Mouse (Mus musculus) kidney, embryonic 16.5 days (tissue): Measurements from ENCODE around the gene Clic1. TPM values are rescaled to one million over a fixed set of nuclear protein-coding genes. Genes with fewer than 3 reads are reported as not detected.

ENCODE experiments used
- ATAC-seq: fragments of 200-750 bp; cut with Nextera tagmentation; 2 replicates; pipeline ENCODE4 v1.8.0; 2017; ENCODE audit warnings: moderate TSS enrichment; ENCODE audit not compliant: low FRiP score, low TSS enrichment
- H3K27ac ChIP-seq: fragments of 300-500 bp; sonication (generic); 2 replicates; pipeline ENCODE4 v1.5.1; 2014; ENCODE audit warnings: low read length
- H3K27me3 ChIP-seq: fragments of 300-500 bp; sonication (generic); 2 replicates; pipeline ENCODE4 v1.6.1; 2014; ENCODE audit warnings: low read length, control low read depth, mixed read lengths; ENCODE audit not compliant: insufficient read depth
- H3K36me3 ChIP-seq: fragments of 300-500 bp; sonication (generic); 2 replicates; pipeline ENCODE4 v1.6.1; 2014; ENCODE audit warnings: low read length, control low read depth, mixed read lengths; ENCODE audit not compliant: insufficient read depth
- H3K4me1 ChIP-seq: fragments of 300-500 bp; sonication (generic); 2 replicates; pipeline ENCODE4 v1.6.1; 2014; ENCODE audit warnings: low read length, control low read depth, mixed read lengths; ENCODE audit not compliant: insufficient read depth
- H3K4me2 ChIP-seq: fragments of 300-500 bp; sonication (generic); replicated peaks from 2 replicates; pipeline ENCODE4 v1.6.1; 2014; ENCODE audit warnings: low read depth, low read length
- H3K4me3 ChIP-seq: fragments of 300-500 bp; sonication (generic); 2 replicates; pipeline ENCODE4 v1.5.1; 2014; ENCODE audit warnings: mild to moderate bottlenecking, low read length
- H3K9ac ChIP-seq: fragments of 300-500 bp; sonication (generic); replicated peaks from 2 replicates; pipeline ENCODE4 v1.6.1; 2014; ENCODE audit warnings: low read length
- H3K9me3 ChIP-seq: fragments of 300-500 bp; sonication (generic); 2 replicates; pipeline ENCODE4 v1.6.1; 2016; ENCODE audit warnings: low read length, control low read depth
- WGBS: fragments of 180-500 bp; shearing (Covaris S2); extraction: QIAGEN DNeasy Blood & Tissue Kit; methylation state at CpG from one replicate; pipeline ENCODE4 v1.1.7; 2014; 5-methylcytosine and 5-hydroxymethylcytosine counted together
- polyA plus RNA-seq: library from polyadenylated mRNA; unstranded; fragments of >200 nt; fragmentation: Nextera tagmentation; extraction: Ambion mirVana; gene quantifications from 2 replicates; pipeline ENCODE4 v1.2.1, GENCODE M21; 2015

Clic1 gene
- polyA plus RNA-seq, 1 experiment from 2014 or later = 341 TPM

DNA sequence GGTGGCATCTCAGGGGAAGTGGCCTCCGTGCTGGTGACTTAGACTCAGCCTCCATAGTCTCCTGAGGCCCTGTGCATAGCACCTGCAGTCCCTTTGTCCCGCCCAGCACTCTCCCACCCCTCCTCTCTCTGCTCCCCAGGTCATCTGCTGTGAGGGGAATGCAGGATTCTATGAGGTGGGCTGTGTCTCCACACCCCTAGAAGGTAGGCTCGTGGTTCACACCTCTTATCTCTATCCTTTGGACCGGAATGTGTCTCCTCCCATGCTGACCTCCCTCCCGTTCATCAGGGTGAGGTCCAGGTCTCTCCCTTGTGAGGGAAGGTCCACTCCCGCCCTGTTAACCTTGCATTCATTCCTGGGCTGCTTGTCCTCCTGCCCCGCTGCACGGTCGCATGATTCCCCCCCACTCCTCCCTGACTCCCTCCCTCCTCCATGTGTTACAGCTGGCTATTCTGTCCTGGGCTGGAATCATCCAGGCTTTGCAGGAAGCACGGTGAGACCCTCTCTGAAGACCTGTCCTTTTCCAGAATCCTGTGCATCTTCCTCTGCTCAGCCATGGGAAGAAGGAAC, 50.5 kb downstream of the Clic1 start:
- no peaks in the 10 kb centered on the region for H3K27me3 ChIP-seq
- 48% methylated on average over 10 of the region's 10 CpGs for WGBS
- no peak overlapping the region for H3K4me2 ChIP-seq
- peaks cover 65% of the 10 kb centered on the region for H3K36me3 ChIP-seq
- H3K9me3 ChIP-seq = no peaks in the 10 kb centered on the region
- peaks cover 34% of the 10 kb centered on the region for H3K4me1 ChIP-seq
- peak overlapping the region; percentile 31; the same call in 1 of the 2 replicates for H3K27ac ChIP-seq
- ATAC-seq = peak; percentile 40
- H3K4me3 ChIP-seq = no peak overlapping the region
- no peak overlapping the region for H3K9ac ChIP-seq

- WGBS = 68% methylated on average over 11 of the region's 11 CpGs
- H3K27ac ChIP-seq = peak overlapping the region; percentile 54
- H3K36me3 ChIP-seq = peaks cover 60% of the 10 kb centered on the region
- ATAC-seq = no peak
- H3K27me3 ChIP-seq = no peaks in the 10 kb centered on the region
- no peak overlapping the region for H3K4me3 ChIP-seq
- H3K4me2 ChIP-seq = no peak overlapping the region
- H3K9me3 ChIP-seq = no peaks in the 10 kb centered on the region
- no peak overlapping the region for H3K9ac ChIP-seq
- H3K4me1 ChIP-seq = peaks cover 39% of the 10 kb centered on the region
Observed at GRCm38 (mm10) chr17:35101161-35101560, 51.4 kb downstream of the Clic1 start.

DNA sequence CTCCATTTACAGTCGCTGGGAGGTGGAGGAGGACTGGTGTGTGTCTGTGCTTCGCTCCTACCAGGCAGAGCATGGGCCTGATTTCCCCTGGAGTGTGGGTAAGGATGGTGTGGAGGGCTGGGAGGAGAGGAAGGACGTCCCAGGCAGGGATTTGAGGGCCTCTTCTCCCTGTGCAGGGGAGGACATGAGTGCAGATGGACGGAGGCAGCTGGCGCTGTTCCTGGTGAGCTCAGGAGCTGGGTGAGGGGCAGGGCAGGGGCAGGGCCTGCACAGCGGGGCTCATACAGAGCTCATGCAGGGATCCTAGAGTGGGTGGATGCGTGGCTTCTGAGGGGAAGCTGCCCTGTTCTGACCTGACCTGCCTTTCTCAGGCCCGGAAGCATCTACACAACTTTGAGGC, 52.5 kb downstream of the Clic1 start:
- H3K27me3 ChIP-seq = no peaks in the 10 kb centered on the region
- no peak overlapping the region for H3K4me3 ChIP-seq
- no peak overlapping the region for H3K4me2 ChIP-seq
- H3K36me3 ChIP-seq = peaks cover 49% of the 10 kb centered on the region
- 50% methylated on average over 8 of the region's 8 CpGs for WGBS
- H3K4me1 ChIP-seq = peaks cover 42% of the 10 kb centered on the region
- H3K9ac ChIP-seq = peak overlapping the region; percentile 37; the same call in 1 of the 2 replicates
- ATAC-seq = 0 out of 2 replicates have a peak, but pooled peaks have one; percentile 1
- no peaks in the 10 kb centered on the region for H3K9me3 ChIP-seq
- peak overlapping the region; percentile 54 for H3K27ac ChIP-seq

- H3K27me3 ChIP-seq = no peaks in the 10 kb centered on the region
- peak overlapping the region; percentile 61; the same call in 1 of the 2 replicates for H3K27ac ChIP-seq
- H3K9ac ChIP-seq = 0 out of 2 replicates have a peak overlapping the region, but pooled peaks have one; percentile 41
- H3K4me2 ChIP-seq = no peak overlapping the region
- peaks cover 42% of the 10 kb centered on the region for H3K36me3 ChIP-seq
- WGBS = 50% methylated on average over 6 of the region's 6 CpGs
- peaks cover 42% of the 10 kb centered on the region for H3K4me1 ChIP-seq
- H3K9me3 ChIP-seq = no peaks in the 10 kb centered on the region
- peak; percentile 44; the same call in 1 of the 2 replicates for ATAC-seq
- no peak overlapping the region for H3K4me3 ChIP-seq
Observed at GRCm38 (mm10) chr17:35103221-35103690, 53.5 kb downstream of the Clic1 start.

- H3K36me3 ChIP-seq = peaks cover 35% of the 10 kb centered on the region
- no peaks in the 10 kb centered on the region for H3K9me3 ChIP-seq
- no peak overlapping the region for H3K4me2 ChIP-seq
- H3K4me3 ChIP-seq = no peak overlapping the region
- peak overlapping the region; percentile 61; the same call in 1 of the 2 replicates for H3K27ac ChIP-seq
- no peak for ATAC-seq
- H3K4me1 ChIP-seq = peaks cover 42% of the 10 kb centered on the region
- no peak overlapping the region for H3K9ac ChIP-seq
- WGBS = 93% methylated on average over 7 of the region's 7 CpGs
- H3K27me3 ChIP-seq = no peaks in the 10 kb centered on the region
Observed at GRCm38 (mm10) chr17:35104079-35104478, 54.3 kb downstream of the Clic1 start.

- 67% methylated on average over 6 of the region's 6 CpGs for WGBS
- Histone ChIP-seq H3K36me3 (peaks cover 34% of the 10 kb centered on the region), H3K9me3 (no peaks in the 10 kb centered on the region), H3K4me1 (peaks cover 42% of the 10 kb centered on the region), H3K27ac (no peak overlapping the region), H3K9ac (no peak overlapping the region), H3K27me3 (no peaks in the 10 kb centered on the region), H3K4me2 (no peak overlapping the region), H3K4me3 (no peak overlapping the region)
- ATAC-seq = no peak
Observed at GRCm38 (mm10) chr17:35104754-35105153, 55.0 kb downstream of the Clic1 start.

- no peaks in the 10 kb centered on the region for H3K27me3 ChIP-seq
- H3K27ac ChIP-seq = peak overlapping the region; percentile 24
- H3K9me3 ChIP-seq = no peaks in the 10 kb centered on the region
- peaks cover 31% of the 10 kb centered on the region for H3K4me1 ChIP-seq
- WGBS = 21% methylated on average over 13 of the region's 13 CpGs
- peak overlapping the region; percentile 46 for H3K4me2 ChIP-seq
- H3K9ac ChIP-seq = peak overlapping the region; percentile 51
- H3K4me3 ChIP-seq = peak overlapping the region; percentile 21
- ATAC-seq = no peak; the same call in 1 of the 2 replicates
- H3K36me3 ChIP-seq = peaks cover 25% of the 10 kb centered on the region
Observed at GRCm38 (mm10) chr17:35105740-35106389, 56.1 kb downstream of the Clic1 start.

DNA sequence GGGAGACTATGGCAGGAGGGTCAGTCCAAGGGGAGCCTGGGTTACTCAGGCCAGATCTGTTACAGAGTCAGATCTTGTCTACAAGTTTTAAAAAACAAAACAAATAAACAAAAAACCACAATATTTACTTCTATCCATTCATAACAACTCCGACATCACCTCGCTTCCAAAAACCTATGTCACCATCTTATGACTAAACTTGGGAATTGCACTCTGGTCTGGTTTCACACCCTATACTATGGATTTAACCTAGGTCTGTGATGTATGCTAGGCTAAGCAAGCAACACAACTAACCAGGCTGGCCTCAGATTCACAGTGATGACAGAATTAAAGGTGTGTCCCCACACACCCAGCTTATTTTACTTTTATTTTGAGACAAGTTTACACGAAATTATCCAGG, 56.8 kb downstream of the Clic1 start:
- H3K9me3 ChIP-seq = no peaks in the 10 kb centered on the region
- ATAC-seq = no peak
- WGBS = 76% methylated on average over 3 of the region's 3 CpGs
- H3K27ac ChIP-seq = no peak overlapping the region; the same call in 1 of the 2 replicates
- peaks cover 24% of the 10 kb centered on the region for H3K4me1 ChIP-seq
- H3K4me3 ChIP-seq = no peak overlapping the region; the same call in 1 of the 2 replicates
- no peaks in the 10 kb centered on the region for H3K27me3 ChIP-seq
- H3K36me3 ChIP-seq = peaks cover 19% of the 10 kb centered on the region
- 0 out of 2 replicates have a peak overlapping the region, but pooled peaks have one; percentile 46 for H3K4me2 ChIP-seq
- peak overlapping the region; percentile 51; the same call in 1 of the 2 replicates for H3K9ac ChIP-seq

GRCm38 (mm10) chr17:35108097-35108496, 58.3 kb downstream of the Clic1 start, which contains the start of gene Ly6g5c:
Ly6g5c (plus strand) TSS chr17:35108279.
- 77% methylated on average over 6 of the region's 6 CpGs for WGBS
- H3K36me3 ChIP-seq = 0 out of 2 replicates have a peak, but pooled peaks cover 4% of the 10 kb centered on the region
- H3K27ac ChIP-seq = no peak within 1 kb of the TSS
- H3K9ac ChIP-seq = no peak within 1 kb of the TSS
- no peak within 1 kb of the TSS for H3K4me3 ChIP-seq
- no peaks in the 10 kb centered on the region for H3K9me3 ChIP-seq
- no peaks in the 10 kb centered on the region for H3K27me3 ChIP-seq
- H3K4me1 ChIP-seq = peaks cover 10% of the 10 kb centered on the region
- ATAC-seq = no peak
- no peak within 1 kb of the TSS for H3K4me2 ChIP-seq
